Mouse (Mus musculus): Measurements from ENCODE around the gene AL732309.1. TPM values are rescaled to one million over a fixed set of nuclear protein-coding genes. Genes with fewer than 3 reads are reported as not detected.

AL732309.1 gene
- polyA plus RNA-seq, 1 experiment from 2014 or later: 4.3 TPM

- Histone ChIP-seq H3K27me3 (replicated peaks; ENCODE audit: insufficient read depth, low read length) (no peaks in the 10 kb centered on the region), H3K4me2 (replicated peaks; ENCODE audit: low read depth, low read length) (no peak overlapping the region), H3K4me1 (ENCODE audit: insufficient read depth, low read depth, low read length) (no peaks in the 10 kb centered on the region), H3K27ac (ENCODE audit: low read length) (no peak overlapping the region), H3K9me3 (ENCODE audit: low read length) (no peaks in the 10 kb centered on the region), H3K9ac (replicated peaks; ENCODE audit: low read depth) (no peak overlapping the region), H3K36me3 (ENCODE audit: insufficient read depth, low read length) (peaks cover 42% of the 10 kb centered on the region), H3K4me3 (ENCODE audit: low read depth, low read length) (no peak overlapping the region)
- TF ChIP-seq EP300 (IDR thresholded peaks at IDR 0.05) (no peak), CTCF (IDR thresholded peaks at IDR 0.05) (peak; percentile 52)
- ATAC-seq (no peak), DNase-seq (ENCODE audit: low spot score) (no peak)
- 54% methylated on average over 4 of the region's 4 CpGs for WGBS
Measured at GRCm38 (mm10) chr2:25203631-25204214, 42.9 kb downstream of the AL732309.1 start.

- no peak overlapping the region for H3K9ac ChIP-seq (replicated peaks; ENCODE audit: low read depth)
- peaks cover 10% of the 10 kb centered on the region; the same call in 1 of the 2 replicates for H3K4me1 ChIP-seq (ENCODE audit: insufficient read depth, low read depth, low read length)
- ATAC-seq (no peak), DNase-seq (ENCODE audit: low spot score) (no peak)
- H3K27ac ChIP-seq (ENCODE audit: low read length): no peak overlapping the region
- H3K36me3 ChIP-seq (ENCODE audit: insufficient read depth, low read length): peaks cover 43% of the 10 kb centered on the region
- no peaks in the 10 kb centered on the region for H3K9me3 ChIP-seq (ENCODE audit: low read length)
- TF ChIP-seq CTCF (IDR thresholded peaks at IDR 0.05) (no peak), EP300 (IDR thresholded peaks at IDR 0.05) (no peak)
- no peaks in the 10 kb centered on the region for H3K27me3 ChIP-seq (replicated peaks; ENCODE audit: insufficient read depth, low read length)
- no peak overlapping the region for H3K4me2 ChIP-seq (replicated peaks; ENCODE audit: low read depth, low read length)
- no peak overlapping the region for H3K4me3 ChIP-seq (ENCODE audit: low read depth, low read length)
- 95% methylated on average over 2 of the region's 2 CpGs for WGBS
Measured at GRCm38 (mm10) chr2:25200631-25201030, 46.0 kb downstream of the AL732309.1 start.

GRCm38 (mm10) chr2:25197946-25198345 lies 48.7 kb downstream of the AL732309.1 start:
- Histone ChIP-seq H3K9ac (replicated peaks; ENCODE audit: low read depth) (no peak overlapping the region), H3K27ac (ENCODE audit: low read length) (peak overlapping the region; percentile 91; the same call in 1 of the 2 replicates), H3K4me1 (ENCODE audit: insufficient read depth, low read depth, low read length) (peaks cover 18% of the 10 kb centered on the region), H3K27me3 (replicated peaks; ENCODE audit: insufficient read depth, low read length) (no peaks in the 10 kb centered on the region), H3K4me2 (replicated peaks; ENCODE audit: low read depth, low read length) (no peak overlapping the region), H3K9me3 (ENCODE audit: low read length) (no peaks in the 10 kb centered on the region), H3K4me3 (ENCODE audit: low read depth, low read length) (no peak overlapping the region), H3K36me3 (ENCODE audit: insufficient read depth, low read length) (peaks cover 34% of the 10 kb centered on the region)
- DNase-seq (ENCODE audit: low spot score): no peak
- TF ChIP-seq EP300 (IDR thresholded peaks at IDR 0.05): no peak
- TF ChIP-seq CTCF (IDR thresholded peaks at IDR 0.05): no peak
- no peak for ATAC-seq

GRCm38 (mm10) chr2:25197191-25197590 lies 49.5 kb downstream of the AL732309.1 start:
- peaks cover 18% of the 10 kb centered on the region for H3K4me1 ChIP-seq (ENCODE audit: insufficient read depth, low read depth, low read length)
- no peak overlapping the region for H3K9ac ChIP-seq (replicated peaks; ENCODE audit: low read depth)
- H3K27me3 ChIP-seq (replicated peaks; ENCODE audit: insufficient read depth, low read length): no peaks in the 10 kb centered on the region
- ATAC-seq: peak; percentile 38
- H3K4me2 ChIP-seq (replicated peaks; ENCODE audit: low read depth, low read length): peak overlapping the region; percentile 62
- WGBS: 21% methylated on average over 2 of the region's 2 CpGs
- peak overlapping the region; percentile 91 for H3K27ac ChIP-seq (ENCODE audit: low read length)
- TF ChIP-seq EP300 (IDR thresholded peaks at IDR 0.05) (no peak), CTCF (IDR thresholded peaks at IDR 0.05) (no peak; the same call in 1 of the 2 replicates)
- DNase-seq (ENCODE audit: low spot score): peak; percentile 75
- peaks cover 28% of the 10 kb centered on the region for H3K36me3 ChIP-seq (ENCODE audit: insufficient read depth, low read length)
- no peaks in the 10 kb centered on the region for H3K9me3 ChIP-seq (ENCODE audit: low read length)
- H3K4me3 ChIP-seq (ENCODE audit: low read depth, low read length): peak overlapping the region; percentile 36; the same call in 1 of the 2 replicates

- peak; percentile 87 for ATAC-seq
Measured at GRCm38 (mm10) chr2:25196172-25196954, 50.3 kb downstream of the AL732309.1 start, which contains the start of gene Tor4a. Gene Tor4a, minus strand, starts transcription at chr2:25196886.

More at GRCm38 (mm10) chr2:25196172-25196954, 50.3 kb downstream of the AL732309.1 start, which contains the start of gene Tor4a:
- TF ChIP-seq EP300 (IDR thresholded peaks at IDR 0.05): peak; percentile 78
- no peak for TF ChIP-seq CTCF (IDR thresholded peaks at IDR 0.05)
- peak within 1 kb of the TSS; percentile 29; the same call in 1 of the 2 replicates for H3K9ac ChIP-seq (replicated peaks; ENCODE audit: low read depth)
- H3K4me2 ChIP-seq (replicated peaks; ENCODE audit: low read depth, low read length): peak within 1 kb of the TSS; percentile 62
- H3K9me3 ChIP-seq (ENCODE audit: low read length): no peaks in the 10 kb centered on the region
- peaks cover 18% of the 10 kb centered on the region for H3K4me1 ChIP-seq (ENCODE audit: insufficient read depth, low read depth, low read length)
- no peaks in the 10 kb centered on the region for H3K27me3 ChIP-seq (replicated peaks; ENCODE audit: insufficient read depth, low read length)
- peak within 1 kb of the TSS; percentile 91 for H3K27ac ChIP-seq (ENCODE audit: low read length)
- peak within 1 kb of the TSS; percentile 36 for H3K4me3 ChIP-seq (ENCODE audit: low read depth, low read length)
- WGBS: 5% methylated on average over 7 of the region's 8 CpGs
- H3K36me3 ChIP-seq (ENCODE audit: insufficient read depth, low read length): peaks cover 23% of the 10 kb centered on the region; the same call in 1 of the 2 replicates
- DNase-seq (ENCODE audit: low spot score): peak; percentile 95
